Mouse (Mus musculus) liver, embryonic 14.5 days (tissue): ENCODE results near the gene Eif2ak1. TPM values are rescaled to one million over a fixed set of nuclear protein-coding genes. Genes with fewer than 3 reads are reported as not detected.

ENCODE experiments used
- ATAC-seq: fragments of 200-750 bp; cut with Nextera tagmentation; 2 replicates; pipeline ENCODE4 v1.8.0; 2017; ENCODE audit warnings: moderate number of reproducible peaks, mild to moderate bottlenecking, moderate library complexity; ENCODE audit not compliant: insufficient read depth
- DNase-seq, 3 experiments: peaks; one replicate each; pipeline ENCODE4 v3.0.0-alpha.2; 2012 to 2013; ENCODE audit warnings: low read depth in 3 of 3, low spot score in 3 of 3
- H3K27ac ChIP-seq: fragments of 300-500 bp; sonication (generic); 2 replicates; pipeline ENCODE4 v1.5.1; 2014; ENCODE audit warnings: moderate library complexity, mild to moderate bottlenecking, control low read depth, inconsistent platforms
- H3K27me3 ChIP-seq: fragments of 300-500 bp; sonication (generic); 2 replicates; pipeline ENCODE4 v1.6.1; 2014; ENCODE audit warnings: mild to moderate bottlenecking, low read length, moderate library complexity; ENCODE audit not compliant: control insufficient read depth, insufficient read depth
- H3K36me3 ChIP-seq: fragments of 300-500 bp; sonication (generic); replicated peaks from 2 replicates; pipeline ENCODE4 v1.6.1; 2014; ENCODE audit warnings: low read depth; ENCODE audit not compliant: control insufficient read depth, insufficient read depth
- H3K4me1 ChIP-seq, 2 experiments: fragments of 200-500 bp in 1 of 2; fragments of 300-500 bp in 1 of 2; sonication (generic) in 1 of 2; replicated peaks; 2 replicates each; pipeline ENCODE4 v1.6.1; 2012 to 2014; ENCODE audit warnings: antibody characterized with exemption in 1 of 2, inconsistent platforms in 1 of 2, low read length in 1 of 2; ENCODE audit not compliant: control insufficient read depth in 2 of 2, insufficient read depth in 2 of 2
- H3K4me2 ChIP-seq: fragments of 300-500 bp; sonication (generic); 2 replicates; pipeline ENCODE4 v1.6.1; 2014; ENCODE audit warnings: low read depth, mild to moderate bottlenecking, control low read depth, moderate library complexity
- H3K4me3 ChIP-seq, 2 experiments: fragments of 200-500 bp in 1 of 2; fragments of 300-500 bp in 1 of 2; sonication (generic) in 1 of 2; 2 replicates each; pipeline ENCODE4 v1.5.1; 2012 to 2014; ENCODE audit warnings: low read depth in 2 of 2, low read length in 2 of 2, mild to moderate bottlenecking in 2 of 2, control low read depth in 1 of 2, inconsistent platforms in 1 of 2, moderate library complexity in 1 of 2; ENCODE audit not compliant: insufficient read depth in 1 of 2
- H3K9ac ChIP-seq: fragments of 300-500 bp; sonication (generic); replicated peaks from 2 replicates; pipeline ENCODE4 v1.6.1; 2014; ENCODE audit warnings: mild to moderate bottlenecking, control low read depth, moderate library complexity
- H3K9me3 ChIP-seq: fragments of 300-500 bp; sonication (generic); 2 replicates; pipeline ENCODE4 v1.6.1; 2016; ENCODE audit warnings: low read length, mixed read lengths; ENCODE audit not compliant: control insufficient read depth
- CTCF ChIP-seq: IDR thresholded peaks from 2 replicates; pipeline ENCODE4 v1.5.1; 2016; ENCODE audit warnings: antibody characterized with exemption, low read depth, control low read depth
- EP300 ChIP-seq: IDR thresholded peaks from 2 replicates; pipeline ENCODE4 v1.6.1; 2016; ENCODE audit warnings: antibody characterized with exemption, low read depth
- WGBS: fragments of 180-500 bp; shearing (Covaris S2); extraction: QIAGEN DNeasy Blood & Tissue Kit; methylation state at CpG from one replicate; pipeline ENCODE4 v1.1.7; 2014; ENCODE audit not compliant: insufficient replicate concordance; 5-methylcytosine and 5-hydroxymethylcytosine counted together
- polyA plus RNA-seq, 2 experiments: library from polyadenylated mRNA; depleted of rRNA in 1 of 2; stranded (reverse) in 1 of 2; unstranded in 1 of 2; fragments of >200 nt; fragmentation: Nextera tagmentation in 1 of 2; extraction: Ambion mirVana in 1 of 2; gene quantifications; 2 replicates each; pipeline versions ENCODE4 v1.2.1 to v1.2.3; 2012 to 2014

Eif2ak1 gene
- polyA plus RNA-seq, 2 experiments = 44.3 to 108 TPM

GRCm38 (mm10) chr5:143874571-143874970 lies 57.0 kb downstream of the Eif2ak1 start:
- TF ChIP-seq EP300 (no peak), CTCF (no peak)
- no peak overlapping the region for H3K27ac ChIP-seq
- no peak overlapping the region for H3K9ac ChIP-seq
- H3K4me2 ChIP-seq = no peak overlapping the region
- WGBS = 68% methylated on average over 4 of the region's 4 CpGs
- no peaks in the 10 kb centered on the region for H3K27me3 ChIP-seq
- DNase-seq (no peak), ATAC-seq (peak; percentile 57)
- peaks cover 79% of the 10 kb centered on the region for H3K36me3 ChIP-seq
- no peaks in the 10 kb centered on the region for H3K9me3 ChIP-seq
- H3K4me3 ChIP-seq = no peak overlapping the region
- H3K4me1 ChIP-seq = peaks cover 0 to 3% of the 10 kb centered on the region in 2 experiments; a peak in 1 of 4 replicates

GRCm38 (mm10) chr5:143885274-143885673 lies 67.7 kb downstream of the Eif2ak1 start:
- no peak for TF ChIP-seq CTCF
- no peak for TF ChIP-seq EP300
- H3K9me3 ChIP-seq = no peaks in the 10 kb centered on the region
- no peak for ATAC-seq
- no peak for DNase-seq
- no peaks in the 10 kb centered on the region for H3K4me1 ChIP-seq
- H3K27me3 ChIP-seq = no peaks in the 10 kb centered on the region
- H3K9ac ChIP-seq = no peak overlapping the region
- WGBS = 96% methylated on average over 3 of the region's 3 CpGs
- no peak overlapping the region for H3K27ac ChIP-seq
- no peak overlapping the region for H3K4me2 ChIP-seq
- H3K4me3 ChIP-seq = no peak overlapping the region
- H3K36me3 ChIP-seq = peaks cover 100% of the 10 kb centered on the region

GRCm38 (mm10) chr5:143890741-143891140 lies 73.2 kb downstream of the Eif2ak1 start:
- DNase-seq = no peak
- WGBS = 77% methylated on average over 6 of the region's 6 CpGs
- H3K9ac ChIP-seq = no peak overlapping the region
- no peaks in the 10 kb centered on the region for H3K27me3 ChIP-seq
- H3K36me3 ChIP-seq = peaks cover 96% of the 10 kb centered on the region
- no peak overlapping the region for H3K4me2 ChIP-seq
- TF ChIP-seq EP300 (no peak), CTCF (no peak)
- no peak overlapping the region for H3K4me3 ChIP-seq
- H3K4me1 ChIP-seq = peaks cover 0 to 17% of the 10 kb centered on the region in 2 experiments; a peak in 3 of 4 replicates
- no peak for ATAC-seq
- no peaks in the 10 kb centered on the region for H3K9me3 ChIP-seq
- no peak overlapping the region for H3K27ac ChIP-seq

GRCm38 (mm10) chr5:143892255-143892886 lies 74.8 kb downstream of the Eif2ak1 start:
- TF ChIP-seq EP300 = no peak
- peak; percentile 26; the same call in 1 of the 2 replicates for TF ChIP-seq CTCF
- Histone ChIP-seq H3K9ac (no peak overlapping the region), H3K36me3 (peaks cover 96% of the 10 kb centered on the region), H3K9me3 (no peaks in the 10 kb centered on the region), H3K4me1 (peaks cover 0 to 17% of the 10 kb centered on the region in 2 experiments; a peak in 3 of 4 replicates), H3K27me3 (no peaks in the 10 kb centered on the region), H3K4me3 (no peak overlapping the region), H3K27ac (no peak overlapping the region), H3K4me2 (no peak overlapping the region)
- DNase-seq (no peak), ATAC-seq (peak; percentile 33; the same call in 1 of the 2 replicates)
- 53% methylated on average over 9 of the region's 9 CpGs for WGBS

- H3K9ac ChIP-seq = no peak overlapping the region
- ATAC-seq = peak; percentile 61
- TF ChIP-seq CTCF = no peak
- TF ChIP-seq EP300 = no peak
- no peak overlapping the region for H3K4me3 ChIP-seq
- H3K9me3 ChIP-seq = no peaks in the 10 kb centered on the region
- H3K27me3 ChIP-seq = no peaks in the 10 kb centered on the region
- H3K36me3 ChIP-seq = peaks cover 96% of the 10 kb centered on the region
- WGBS = 25% methylated on average over 5 of the region's 5 CpGs
- no peak overlapping the region for H3K4me2 ChIP-seq
- peak; percentile 32 to 40 (median 37) for DNase-seq
- H3K4me1 ChIP-seq = peaks cover 0 to 17% of the 10 kb centered on the region in 2 experiments; a peak in 3 of 4 replicates
- no peak overlapping the region for H3K27ac ChIP-seq
Measured at GRCm38 (mm10) chr5:143893396-143893795, 75.8 kb downstream of the Eif2ak1 start.
